Mouse (Mus musculus) right cerebral cortex, postnatal 25 days (tissue): ENCODE measurements around the gene Zfp322a.
"Not testable (repeated sequence)": the region's sequence is repeated elsewhere in the genome, so short reads cannot be mapped to it uniquely, and the experiment has no call there.

ENCODE experiments used
- DNase-seq: peaks from one replicate; pipeline ENCODE4 v3.0.0; 2022

Zfp322a gene

DNA sequence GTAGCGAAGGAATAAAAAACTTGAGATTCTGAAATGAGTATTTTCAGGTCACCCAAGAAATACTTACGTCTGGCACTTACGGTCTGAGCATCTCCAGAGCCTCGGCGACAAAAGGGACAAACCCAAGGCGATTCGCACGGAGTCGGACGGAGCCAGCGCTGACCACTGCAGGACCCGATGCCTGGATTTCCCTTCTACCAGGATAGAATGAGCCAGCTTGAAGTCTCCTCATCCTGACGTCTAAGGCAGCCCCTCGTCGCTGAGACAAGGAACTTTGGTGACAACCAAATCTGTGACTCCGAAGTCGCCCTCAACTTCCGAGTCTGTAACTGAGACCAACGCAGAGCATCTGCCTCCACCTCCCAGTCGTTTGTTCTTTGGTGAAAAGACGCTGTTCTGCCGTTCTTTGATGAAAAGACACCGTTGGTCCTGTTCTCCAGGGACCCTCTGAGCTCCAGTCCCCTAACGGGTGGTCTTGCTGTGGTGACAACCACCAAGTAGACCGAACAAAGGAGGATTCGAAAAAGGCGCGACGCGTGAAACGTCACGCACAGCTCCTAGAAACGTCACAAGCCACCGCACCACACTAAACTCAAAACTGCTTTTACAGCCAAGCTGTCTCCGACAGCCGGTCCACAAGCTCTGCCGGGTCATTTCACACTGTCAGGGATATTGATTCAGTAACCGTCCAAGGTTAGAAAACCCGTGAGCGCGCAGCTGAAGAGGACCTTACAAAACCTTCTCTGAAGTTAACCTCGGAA is 55.9 kb downstream of the Zfp322a start:
- peak; percentile 14 for DNase-seq

DNA sequence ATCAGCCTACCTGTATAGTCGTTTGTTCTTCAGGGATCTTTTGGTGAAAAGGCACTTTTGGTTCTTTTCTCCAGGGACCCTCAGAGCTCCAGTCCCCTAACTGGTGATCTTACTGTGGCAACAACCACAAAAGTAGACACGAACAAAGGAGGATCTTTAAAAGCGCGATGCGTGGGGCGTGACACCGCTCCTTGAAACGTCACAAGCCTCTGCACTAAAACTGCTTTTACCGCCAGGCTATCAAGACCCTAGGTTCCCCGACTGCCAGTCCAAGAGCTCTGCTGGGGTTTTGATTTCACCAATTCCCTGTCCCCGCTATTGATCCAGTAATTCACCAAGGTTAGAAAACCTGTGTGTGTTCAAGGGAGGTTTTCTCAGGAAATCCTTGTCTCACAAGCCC is 59.0 kb downstream of the Zfp322a start:
- no peak for DNase-seq

DNA sequence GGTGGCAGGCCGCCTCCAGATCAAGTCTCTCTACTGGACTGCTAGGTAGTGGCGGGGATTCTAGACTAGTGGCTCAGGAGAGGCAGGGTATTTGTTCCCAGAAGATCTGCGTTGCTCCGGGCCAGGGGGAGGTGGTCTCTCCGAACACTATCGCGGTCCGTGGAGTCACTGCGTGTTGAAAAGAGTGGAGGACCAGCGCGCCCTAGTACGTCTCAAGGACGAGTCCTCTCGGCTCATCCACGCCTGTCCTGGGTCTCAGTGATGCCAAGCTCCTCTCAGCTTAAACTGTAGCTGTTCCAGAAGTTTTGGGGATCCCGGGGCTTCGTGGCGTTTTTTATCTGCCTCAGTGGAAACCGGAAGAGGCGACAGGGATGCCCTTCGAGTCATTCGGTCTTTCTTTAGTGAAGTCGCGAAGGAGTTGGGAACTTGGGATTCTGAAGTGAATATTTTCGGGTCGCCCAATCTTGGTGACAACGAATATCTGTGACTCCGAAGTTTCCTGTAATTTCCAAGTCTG is 59.5 kb downstream of the Zfp322a start:
- DNase-seq, result no peak

DNA sequence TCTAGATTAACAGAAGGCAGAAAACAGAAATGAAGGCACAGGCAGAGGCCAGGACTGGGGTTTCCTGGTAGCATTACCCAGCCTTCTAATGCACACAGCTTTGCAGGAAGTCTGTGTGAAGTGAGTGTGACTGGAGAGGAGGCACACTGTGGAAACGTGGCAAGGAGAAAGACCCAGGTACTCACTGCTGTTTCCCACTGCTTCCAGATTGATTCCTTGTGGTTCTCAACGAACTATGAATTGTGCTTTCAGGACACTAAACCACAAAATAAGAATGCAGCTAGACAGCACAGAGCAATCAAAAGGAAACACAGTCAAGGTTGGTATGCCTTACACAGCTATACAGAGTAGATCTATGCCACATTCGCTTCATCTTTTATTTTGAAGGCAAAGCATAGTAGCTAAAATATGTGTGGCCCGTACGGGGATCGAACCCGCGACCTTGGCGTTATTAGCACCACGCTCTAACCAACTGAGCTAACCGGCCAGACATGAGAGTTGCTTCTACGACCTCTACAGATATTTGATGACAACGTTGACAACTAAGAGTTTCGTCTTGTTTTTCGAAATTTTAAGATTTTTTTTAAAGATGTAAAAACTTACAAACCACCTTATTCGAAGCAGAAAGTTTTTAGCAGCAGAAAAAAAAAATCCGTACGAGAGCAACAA is 60.2 kb downstream of the Zfp322a start:
- not testable (repeated sequence) for DNase-seq

DNA sequence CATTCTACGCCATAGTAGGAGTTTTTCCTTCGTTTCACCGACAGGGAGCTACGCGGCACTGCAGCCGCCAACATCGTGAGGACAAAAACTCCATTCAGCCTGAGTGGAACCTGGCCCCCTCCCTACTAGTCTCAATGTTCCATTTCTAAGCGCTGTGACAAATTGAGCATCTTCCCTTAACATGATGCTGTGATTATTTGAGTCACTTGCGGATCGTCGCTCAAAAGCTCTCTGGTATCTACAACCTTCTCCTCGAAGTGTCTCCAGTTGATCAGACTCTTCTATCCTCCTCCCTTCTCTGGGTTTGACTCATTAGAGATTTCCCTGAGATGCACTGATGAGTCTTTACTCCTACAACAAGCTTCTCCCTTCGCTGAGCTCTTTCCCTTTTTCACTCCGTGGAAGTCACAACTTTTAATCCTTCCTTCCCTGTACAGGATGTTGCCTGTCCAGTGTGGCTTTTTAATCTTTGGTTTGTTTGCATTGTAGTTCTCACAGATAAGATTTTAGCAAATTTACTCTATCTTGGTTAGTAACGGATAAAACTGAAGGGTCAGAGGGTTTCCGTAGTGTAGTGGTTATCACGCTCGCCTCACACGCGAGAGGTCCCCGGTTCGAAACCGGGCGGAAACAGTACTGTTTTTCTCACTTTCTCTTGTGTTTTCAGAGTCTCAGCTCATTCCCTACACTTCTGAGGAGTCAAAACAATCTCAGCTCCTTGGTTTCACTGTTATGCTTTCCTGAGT is 61.8 kb downstream of the Zfp322a start:
- no peak for DNase-seq

DNA sequence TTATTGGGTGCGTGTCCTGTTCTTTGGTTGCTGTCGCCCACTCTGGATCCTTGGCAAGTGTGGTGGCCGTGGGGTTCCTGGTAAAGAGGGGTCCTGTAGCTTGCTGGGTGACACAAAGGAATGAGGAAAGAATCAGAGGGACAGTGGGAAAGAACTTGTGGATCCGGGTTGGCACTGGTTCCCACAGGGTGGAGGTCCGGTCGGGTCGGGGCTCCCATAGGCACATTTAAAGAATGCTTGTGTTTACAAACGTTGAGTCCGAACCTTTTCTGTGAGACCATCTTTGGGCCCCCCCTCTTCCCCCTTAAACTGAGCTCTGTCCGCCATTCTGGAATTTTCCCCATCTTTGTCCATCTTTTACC is 62.3 kb downstream of the Zfp322a start:
- DNase-seq, result no peak
